Mouse (Mus musculus): ENCODE results near the gene Bola2.

GRCm38 (mm10) chr7:126748824-126749223 is 53.6 kb downstream of the Bola2 start:
- no peak for TF ChIP-seq CTCF (IDR thresholded peaks at IDR 0.05; ENCODE audit: low read depth, low read length)
- TF ChIP-seq POLR2A (IDR thresholded peaks at IDR 0.05; ENCODE audit: extremely low read depth, insufficient read depth, low read length) = no peak
